Comparison of ENCODE assay signal across 8 mouse cellular contexts in the genomic region with DNA sequence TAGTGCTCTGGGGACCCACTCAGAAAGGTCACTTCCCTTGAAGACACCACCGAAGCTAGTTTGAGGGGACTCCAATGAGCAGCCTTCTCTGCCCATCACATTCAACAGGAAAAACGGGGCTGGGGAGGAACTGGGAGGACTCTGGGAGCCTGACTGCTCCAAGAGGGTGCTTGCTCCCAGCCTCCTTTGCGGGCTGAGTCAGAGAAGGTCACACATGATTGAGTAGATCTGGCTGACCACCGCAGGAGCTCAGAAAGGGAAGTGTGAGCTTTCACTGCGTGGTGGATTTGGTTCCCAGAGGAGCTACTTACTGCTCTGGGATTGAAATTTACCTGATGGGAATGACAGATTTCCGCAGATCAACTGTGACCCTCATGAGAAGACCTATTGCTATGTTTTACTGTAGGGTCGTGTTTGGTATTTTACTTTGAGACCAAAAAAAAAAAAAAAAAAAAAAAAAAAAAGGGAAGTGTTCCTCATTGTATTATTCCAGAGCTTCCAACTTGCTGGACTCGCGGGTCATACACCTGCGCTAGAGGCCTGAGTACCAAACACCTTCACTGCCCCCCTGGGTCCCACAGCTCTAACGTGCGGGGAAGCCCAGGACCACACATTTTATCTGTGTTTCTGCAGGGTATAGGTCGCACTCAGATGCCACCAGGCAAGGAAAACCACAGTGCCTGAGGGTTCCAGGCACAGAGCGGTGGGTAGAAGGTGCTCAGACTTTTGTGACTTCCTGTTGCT. TPM values are rescaled to one million over a fixed set of nuclear protein-coding genes. Genes with fewer than 3 reads are reported as not detected.
DNase-seq lines count a peak whose midpoint lies in the region; ATAC-seq lines count a peak whose summit lies in the region.
"Had no signal": no experiment of that assay in that cellular context is flagged by ENCODE, and none has a peak within 500 bp of the region (broad histone marks: within the 10 kb centered on the region; RNA-seq: fewer than 3 reads in every experiment).

No protein-coding gene starts in this region.

- no peak overlapping the region for H3K4me2 ChIP-seq in heart, embryonic 16.5 days (ENCODE audit: low read depth, low read length)
- H3K4me2 ChIP-seq in hindbrain, embryonic 12.5 days (replicated peaks), result no peak overlapping the region
- H3K4me2 ChIP-seq in intestine, embryonic 16.5 days (ENCODE audit: low read depth, low read length), result no peak overlapping the region
- H3K4me2 ChIP-seq: limb, embryonic 12.5 days had no signal

- no peak overlapping the region for H3K9ac ChIP-seq in heart, embryonic 16.5 days (ENCODE audit: low read length)
- no peak overlapping the region for H3K9ac ChIP-seq in hindbrain, embryonic 12.5 days
- H3K9ac ChIP-seq in intestine, embryonic 16.5 days (ENCODE audit: low read depth, low read length), result no peak overlapping the region
- H3K9ac ChIP-seq: limb, embryonic 12.5 days had no signal

- WGBS in heart, embryonic 16.5 days, result 58% methylated on average over 14 of the region's 14 CpGs
- 71% methylated on average over 14 of the region's 14 CpGs for WGBS in hindbrain, embryonic 12.5 days
- WGBS in intestine, embryonic 16.5 days, result 69% methylated on average over 14 of the region's 14 CpGs

- H3K27ac ChIP-seq in heart, embryonic 16.5 days (ENCODE audit: low read length), result peak overlapping the region; percentile 12; the same call in 1 of the 2 replicates
- no peak overlapping the region for H3K27ac ChIP-seq in hindbrain, embryonic 12.5 days
- H3K27ac ChIP-seq in intestine, embryonic 16.5 days (ENCODE audit: low read length), result no peak overlapping the region
- H3K27ac ChIP-seq: limb, embryonic 12.5 days had no signal

- ATAC-seq in heart, embryonic 16.5 days (replicated peaks; ENCODE audit: extremely low read depth, insufficient read depth, low FRiP score), result no peak
- no peak for ATAC-seq in hindbrain, embryonic 12.5 days (ENCODE audit: low FRiP score)
- no peak for ATAC-seq in intestine, embryonic 16.5 days

- H3K36me3 ChIP-seq in heart, embryonic 16.5 days (ENCODE audit: control insufficient read depth, insufficient read depth), result no peaks in the 10 kb centered on the region
- H3K36me3 ChIP-seq in megakaryocyte, embryonic 14.5 days (replicated peaks; ENCODE audit: low read length), result no peaks in the 10 kb centered on the region
- no peaks in the 10 kb centered on the region for H3K36me3 ChIP-seq in hindbrain, embryonic 12.5 days
- H3K36me3 ChIP-seq in intestine, embryonic 16.5 days (ENCODE audit: control insufficient read depth, insufficient read depth, low read length), result no peaks in the 10 kb centered on the region
- H3K36me3 ChIP-seq: limb, embryonic 12.5 days had no signal

- no peaks in the 10 kb centered on the region for H3K27me3 ChIP-seq in heart, embryonic 16.5 days (ENCODE audit: control insufficient read depth, insufficient read depth, low read length)
- H3K27me3 ChIP-seq in megakaryocyte, embryonic 14.5 days (replicated peaks), result peaks cover 4% of the 10 kb centered on the region
- peaks cover 7% of the 10 kb centered on the region; the same call in 1 of the 2 replicates for H3K27me3 ChIP-seq in hindbrain, embryonic 12.5 days
- H3K27me3 ChIP-seq in intestine, embryonic 16.5 days (replicated peaks; ENCODE audit: control insufficient read depth, insufficient read depth, low read length), result no peaks in the 10 kb centered on the region
- H3K27me3 ChIP-seq: limb, embryonic 12.5 days had no signal

- peak; percentile 81 for DNase-seq in CD4-positive helper T cell, adult 2 months (ENCODE audit: low read depth, low spot score)
- peak; percentile 21 for DNase-seq in ES-CJ7 (ENCODE audit: low read depth, low spot score)
- no peak for DNase-seq in c-Kit-positive CD71-positive TER-119-positive erythroid progenitor cells, embryonic 14.5 days (ENCODE audit: low spot score)

- H3K4me3 ChIP-seq in heart, embryonic 16.5 days (ENCODE audit: low read length), result no peak overlapping the region
- peak overlapping the region; percentile 86 for H3K4me3 ChIP-seq in megakaryocyte, embryonic 14.5 days (replicated peaks)
- H3K4me3 ChIP-seq in hindbrain, embryonic 12.5 days, result no peak overlapping the region
- no peak overlapping the region for H3K4me3 ChIP-seq in intestine, embryonic 16.5 days (ENCODE audit: low read length)
- H3K4me3 ChIP-seq: limb, embryonic 12.5 days had no signal

- no peaks in the 10 kb centered on the region for H3K9me3 ChIP-seq in heart, embryonic 16.5 days (replicated peaks; ENCODE audit: control insufficient read depth, low read length)
- no peaks in the 10 kb centered on the region for H3K9me3 ChIP-seq in megakaryocyte, embryonic 14.5 days
- H3K9me3 ChIP-seq in hindbrain, embryonic 12.5 days (replicated peaks), result no peaks in the 10 kb centered on the region
- no peaks in the 10 kb centered on the region for H3K9me3 ChIP-seq in intestine, embryonic 16.5 days (ENCODE audit: control insufficient read depth, low read length)
- H3K9me3 ChIP-seq: limb, embryonic 12.5 days had no signal

- H3K4me1 ChIP-seq in heart, embryonic 16.5 days (ENCODE audit: control insufficient read depth, insufficient read depth, low read length), result peaks cover 50% of the 10 kb centered on the region
- H3K4me1 ChIP-seq in megakaryocyte, embryonic 14.5 days, result peaks cover 93% of the 10 kb centered on the region
- peaks cover 39% of the 10 kb centered on the region for H3K4me1 ChIP-seq in hindbrain, embryonic 12.5 days
- H3K4me1 ChIP-seq in intestine, embryonic 16.5 days (ENCODE audit: control insufficient read depth, insufficient read depth, low read length), result peaks cover 43% of the 10 kb centered on the region

RNA-seq across cellular contexts. Expression of gene Mab21l3, which starts 48.7 kb away (rescaled TPM):
- 0.29 and 0.38 TPM in 2 replicates for polyA plus RNA-seq in heart, embryonic 16.5 days (2015; fragmentation: Nextera tagmentation; extraction: Ambion mirVana)
- 0.19 TPM in 1 of 2 replicates, not detected in the other for polyA plus RNA-seq in megakaryocyte, embryonic 14.5 days (2012; ENCODE audit: insufficient read depth, low replicate concordance)
- 0.71 and 0.72 TPM in 2 replicates for polyA plus RNA-seq in hindbrain, embryonic 12.5 days (2016; fragmentation: Nextera tagmentation; extraction: Ambion mirVana)
- polyA plus RNA-seq in intestine, embryonic 16.5 days (2015; fragmentation: Nextera tagmentation; extraction: Ambion mirVana), result 5.3 and 6.1 TPM in 2 replicates
